Mouse (Mus musculus) heart, adult 2 months (tissue): ENCODE measurements around the gene Rabac1.

ENCODE experiments used
- CTCF ChIP-seq: fragments of 200-600 bp; IDR thresholded peaks from 2 replicates; pipeline ENCODE4 v1.8.1; 2022; ENCODE audit warnings: antibody characterized with exemption, mild to moderate bottlenecking, moderate library complexity
- EP300 ChIP-seq: fragments of 200-500 bp; IDR thresholded peaks from 2 replicates; pipeline ENCODE4 v1.6.1; 2011; ENCODE audit warnings: low read depth, low read length, control low read depth; ENCODE audit not compliant: insufficient read depth
- POLR2A ChIP-seq: fragments of 200-500 bp; IDR thresholded peaks from 2 replicates; pipeline ENCODE4 v1.6.1; 2011; ENCODE audit warnings: mild to moderate bottlenecking, low read depth, low read length, control low read depth; ENCODE audit not compliant: insufficient read depth

- TF ChIP-seq POLR2A = peak; percentile 94
- TF ChIP-seq CTCF = peak; percentile 59
- TF ChIP-seq EP300 = 0 out of 2 replicates have a peak, but pooled peaks have one; percentile 23
Measured at GRCm38 (mm10) chr7:24971972-24972893, at the start of gene Rabac1.
